In genomic region chr13:110534320-110534764, GRCm38 (mm10) we compare ENCODE assay signal across 8 mouse cellular contexts.
A peak's percentile ranks its signal among the peaks of the same experiment; 100 is the strongest.
DNase-seq lines count a peak whose midpoint lies in the region; ATAC-seq lines count a peak whose summit lies in the region.

No protein-coding gene starts in this region.

- H3K4me2 ChIP-seq in hindbrain, embryonic 11.5 days (replicated peaks; ENCODE audit: low read depth, low read length), result no peak overlapping the region
- no peak overlapping the region for H3K4me2 ChIP-seq in hindbrain, embryonic 14.5 days (replicated peaks)

- H3K4me3 ChIP-seq in hindbrain, embryonic 11.5 days (ENCODE audit: low read depth, low read length), result no peak overlapping the region
- no peak overlapping the region for H3K4me3 ChIP-seq in hindbrain, embryonic 14.5 days (replicated peaks; ENCODE audit: low read length)

- no peaks in the 10 kb centered on the region for H3K36me3 ChIP-seq in hindbrain, embryonic 11.5 days (ENCODE audit: control insufficient read depth, insufficient read depth, low read length)
- no peaks in the 10 kb centered on the region for H3K36me3 ChIP-seq in hindbrain, embryonic 14.5 days (replicated peaks; ENCODE audit: control insufficient read depth, insufficient read depth)

- H3K27ac ChIP-seq in hindbrain, embryonic 11.5 days (ENCODE audit: low read depth, low read length), result 0 out of 2 replicates have a peak overlapping the region, but pooled peaks have one; percentile 10
- no peak overlapping the region for H3K27ac ChIP-seq in hindbrain, embryonic 14.5 days

- H3K9ac ChIP-seq in hindbrain, embryonic 11.5 days (ENCODE audit: low read depth, low read length), result no peak overlapping the region
- no peak overlapping the region for H3K9ac ChIP-seq in hindbrain, embryonic 14.5 days

- ATAC-seq in hindbrain, embryonic 11.5 days (ENCODE audit: low FRiP score), result peak; percentile 54; the same call in 1 of the 2 replicates
- no peak for ATAC-seq in hindbrain, embryonic 14.5 days (ENCODE audit: low FRiP score)

- 20% methylated on average over 7 of the region's 7 CpGs for WGBS in hindbrain, embryonic 11.5 days
- 10% methylated on average over 7 of the region's 7 CpGs for WGBS in hindbrain, embryonic 14.5 days

- H3K4me1 ChIP-seq in hindbrain, embryonic 11.5 days (replicated peaks; ENCODE audit: control insufficient read depth, insufficient read depth, low read length), result no peaks in the 10 kb centered on the region
- H3K4me1 ChIP-seq in hindbrain, embryonic 14.5 days (replicated peaks; ENCODE audit: control insufficient read depth, insufficient read depth, low read length), result peaks cover 7% of the 10 kb centered on the region; the same call in 1 of the 2 replicates

- DNase-seq in hindbrain, embryonic 11.5 days (ENCODE audit: low spot score), result peak; percentile 31
- no peak for DNase-seq in hindbrain, embryonic 14.5 days (ENCODE audit: low spot score)
- DNase-seq in adrenal gland, postnatal 10 days, result peak; percentile 20
- peak; percentile 25 to 58 for DNase-seq in heart, adult 18-20 months
- DNase-seq in kidney, adult 8-10 months, result peak; percentile 51 to 65
- no peak for DNase-seq in right cerebral cortex, postnatal 25 days
- DNase-seq in urinary bladder, postnatal 14 days (ENCODE audit: low spot score), result no peak
- DNase-seq in cerebellum, postnatal 36 days, result no peak

- no peaks in the 10 kb centered on the region for H3K27me3 ChIP-seq in hindbrain, embryonic 11.5 days (ENCODE audit: control insufficient read depth, insufficient read depth, low read length)
- no peaks in the 10 kb centered on the region for H3K27me3 ChIP-seq in hindbrain, embryonic 14.5 days (ENCODE audit: control insufficient read depth, insufficient read depth, low read length)

- H3K9me3 ChIP-seq in hindbrain, embryonic 11.5 days (ENCODE audit: control insufficient read depth, low read length), result no peaks in the 10 kb centered on the region
- no peaks in the 10 kb centered on the region for H3K9me3 ChIP-seq in hindbrain, embryonic 14.5 days (ENCODE audit: control insufficient read depth, low read length)

Comparison
In these comparisons a context has a peak if more than half of its experiments do, and no peak if none do; other contexts are left out.
1. DNase-seq: peak in hindbrain, embryonic 11.5 days (single experiment), adrenal gland, postnatal 10 days (single experiment), heart, adult 18-20 months (2 of 2) and kidney, adult 8-10 months (2 of 2); none in hindbrain, embryonic 14.5 days (single experiment), right cerebral cortex, postnatal 25 days (single experiment), urinary bladder, postnatal 14 days (single experiment) and cerebellum, postnatal 36 days (0 of 2).